Mouse (Mus musculus) forebrain, embryonic 16.5 days (tissue): ENCODE data around the gene Stc2. TPM values are rescaled to one million over a fixed set of nuclear protein-coding genes. Genes with fewer than 3 reads are reported as not detected.
A peak's percentile ranks its signal among the peaks of the same experiment; 100 is the strongest.

Source experiments
- ATAC-seq: fragments of 200-750 bp; cut with Nextera tagmentation; 2 replicates; pipeline ENCODE4 v1.8.0; 2017; ENCODE audit warnings: mild to moderate bottlenecking, moderate library complexity
- H3K27ac ChIP-seq: fragments of 300-500 bp; sonication (generic); 2 replicates; pipeline ENCODE4 v1.5.1; 2014; ENCODE audit warnings: low read length, control low read depth
- H3K27me3 ChIP-seq: fragments of 300-500 bp; sonication (generic); replicated peaks from 2 replicates; pipeline ENCODE4 v1.6.1; 2014; ENCODE audit warnings: low read length; ENCODE audit not compliant: control insufficient read depth, insufficient read depth
- H3K36me3 ChIP-seq: fragments of 300-500 bp; sonication (generic); 2 replicates; pipeline ENCODE4 v1.6.1; 2014; ENCODE audit not compliant: control insufficient read depth, insufficient read depth
- H3K4me1 ChIP-seq: fragments of 300-500 bp; sonication (generic); replicated peaks from 2 replicates; pipeline ENCODE4 v1.6.1; 2014; ENCODE audit warnings: low read length; ENCODE audit not compliant: control insufficient read depth, insufficient read depth
- H3K4me2 ChIP-seq: fragments of 300-500 bp; sonication (generic); 2 replicates; pipeline ENCODE4 v1.6.1; 2014; ENCODE audit warnings: mild to moderate bottlenecking, low read length, control low read depth
- H3K4me3 ChIP-seq: fragments of 300-500 bp; sonication (generic); replicated peaks from 2 replicates; pipeline ENCODE4 v1.5.1; 2014; ENCODE audit warnings: mild to moderate bottlenecking, low read length, control low read depth
- H3K9ac ChIP-seq: fragments of 300-500 bp; sonication (generic); replicated peaks from 2 replicates; pipeline ENCODE4 v1.6.1; 2014; ENCODE audit warnings: low read depth, low read length, control low read depth
- H3K9me3 ChIP-seq: fragments of 300-500 bp; sonication (generic); 2 replicates; pipeline ENCODE4 v1.6.1; 2016; ENCODE audit warnings: low read length; ENCODE audit not compliant: control insufficient read depth
- WGBS: fragments of 180-500 bp; shearing (Covaris S2); extraction: QIAGEN DNeasy Blood & Tissue Kit; methylation state at CpG from one replicate; pipeline ENCODE4 v1.1.7; 2014; 5-methylcytosine and 5-hydroxymethylcytosine counted together
- polyA plus RNA-seq: library from polyadenylated mRNA; unstranded; fragments of >200 nt; fragmentation: Nextera tagmentation; extraction: Ambion mirVana; gene quantifications from 2 replicates; pipeline ENCODE4 v1.2.1, GENCODE M21; 2015

The Stc2 gene
- 1.5 TPM in 2 replicates for polyA plus RNA-seq

DNA sequence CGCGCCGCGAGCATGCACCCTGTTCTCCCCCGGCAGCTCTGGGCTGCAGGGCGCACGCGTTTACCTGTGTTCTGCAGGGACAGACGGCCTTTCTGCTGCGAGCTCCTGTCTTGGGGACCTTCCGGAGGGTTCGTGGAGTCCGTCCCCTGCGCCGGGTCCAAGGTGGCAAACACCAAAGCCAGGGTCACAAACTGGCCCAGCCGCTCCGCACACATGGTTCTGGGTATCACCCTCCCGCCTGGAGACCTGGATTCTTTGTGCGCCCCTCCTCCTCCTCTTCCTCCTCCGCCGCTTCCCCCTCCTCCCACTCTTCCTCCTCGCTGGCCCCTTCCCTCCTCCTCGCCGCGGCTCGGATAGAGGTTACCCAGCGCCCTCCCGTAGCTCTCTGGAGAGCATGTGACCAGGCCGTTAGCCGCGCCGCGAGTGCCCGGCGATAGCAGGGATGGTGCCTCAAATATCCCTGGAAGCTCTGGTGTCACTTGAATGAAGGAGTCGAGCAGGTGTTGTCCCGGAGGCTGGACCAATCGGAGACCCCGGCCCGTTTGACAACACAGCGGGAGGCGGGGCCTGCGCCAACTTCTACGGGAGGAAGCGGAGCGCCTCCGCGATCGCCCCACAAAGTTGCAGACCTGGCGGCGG is at the start of gene Stc2:
TSS of gene Stc2 (minus strand) at position 427 of the 639 bp plus-strand sequence.
- Histone ChIP-seq H3K9ac (peak within 1 kb of the TSS; percentile 63), H3K4me1 (peaks cover 20% of the 10 kb centered on the region), H3K36me3 (no peaks in the 10 kb centered on the region), H3K27me3 (peaks cover 21% of the 10 kb centered on the region), H3K4me3 (peak within 1 kb of the TSS; percentile 70), H3K27ac (no peak within 1 kb of the TSS), H3K9me3 (no peaks in the 10 kb centered on the region), H3K4me2 (peak within 1 kb of the TSS; percentile 95)
- ATAC-seq = peak; percentile 86
- WGBS = under 1% methylated on average over 50 of the region's 51 CpGs

GRCm38 (mm10) chr11:31417071-31417470 is 47.2 kb upstream of the Stc2 start:
- Histone ChIP-seq H3K9ac (no peak overlapping the region), H3K27me3 (no peaks in the 10 kb centered on the region), H3K9me3 (no peaks in the 10 kb centered on the region), H3K27ac (no peak overlapping the region), H3K36me3 (no peaks in the 10 kb centered on the region), H3K4me1 (no peaks in the 10 kb centered on the region), H3K4me2 (no peak overlapping the region), H3K4me3 (no peak overlapping the region)
- no peak for ATAC-seq
- WGBS = 75% methylated on average over 5 of the region's 5 CpGs

- Histone ChIP-seq H3K36me3 (no peaks in the 10 kb centered on the region), H3K9me3 (no peaks in the 10 kb centered on the region), H3K4me3 (no peak overlapping the region), H3K27ac (no peak overlapping the region), H3K9ac (no peak overlapping the region), H3K4me2 (no peak overlapping the region), H3K27me3 (no peaks in the 10 kb centered on the region), H3K4me1 (no peaks in the 10 kb centered on the region)
- no peak for ATAC-seq
- WGBS = 78% methylated on average over 3 of the region's 3 CpGs
These were observed 42.5 kb upstream of the Stc2 start for GRCm38 (mm10) chr11:31412376-31412775.

- Histone ChIP-seq H3K27ac (no peak overlapping the region), H3K4me1 (no peaks in the 10 kb centered on the region), H3K9me3 (no peaks in the 10 kb centered on the region), H3K4me3 (no peak overlapping the region), H3K4me2 (no peak overlapping the region), H3K36me3 (no peaks in the 10 kb centered on the region), H3K27me3 (no peaks in the 10 kb centered on the region), H3K9ac (no peak overlapping the region)
- WGBS = 73% methylated on average over 1 of the region's 1 CpGs
- ATAC-seq = no peak
These were observed 36.9 kb upstream of the Stc2 start for GRCm38 (mm10) chr11:31406736-31407135.

DNA sequence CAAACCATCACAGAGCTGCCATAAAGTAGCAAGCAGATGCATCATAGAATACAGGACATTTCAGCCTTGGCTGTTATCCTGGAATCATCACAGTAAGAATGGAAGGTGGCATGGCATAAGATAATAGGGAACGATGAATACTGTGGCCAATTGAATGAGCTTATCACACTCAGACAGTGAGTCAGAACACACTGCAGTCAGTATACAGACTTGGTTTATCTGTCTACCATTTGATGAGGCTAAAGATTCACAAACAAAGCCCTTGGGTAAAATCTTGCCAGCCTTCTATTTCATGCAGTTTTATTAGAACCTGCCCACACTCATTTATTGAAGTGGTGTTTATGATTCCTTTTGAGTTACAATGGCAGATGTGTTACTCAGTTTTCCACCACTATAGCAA is 33.2 kb upstream of the Stc2 start:
- no peak for ATAC-seq
- Histone ChIP-seq H3K9me3 (no peaks in the 10 kb centered on the region), H3K27me3 (no peaks in the 10 kb centered on the region), H3K36me3 (no peaks in the 10 kb centered on the region), H3K4me2 (no peak overlapping the region), H3K27ac (no peak overlapping the region), H3K4me1 (no peaks in the 10 kb centered on the region), H3K9ac (no peak overlapping the region), H3K4me3 (no peak overlapping the region)
- 88% methylated on average over 1 of the region's 1 CpGs for WGBS

DNA sequence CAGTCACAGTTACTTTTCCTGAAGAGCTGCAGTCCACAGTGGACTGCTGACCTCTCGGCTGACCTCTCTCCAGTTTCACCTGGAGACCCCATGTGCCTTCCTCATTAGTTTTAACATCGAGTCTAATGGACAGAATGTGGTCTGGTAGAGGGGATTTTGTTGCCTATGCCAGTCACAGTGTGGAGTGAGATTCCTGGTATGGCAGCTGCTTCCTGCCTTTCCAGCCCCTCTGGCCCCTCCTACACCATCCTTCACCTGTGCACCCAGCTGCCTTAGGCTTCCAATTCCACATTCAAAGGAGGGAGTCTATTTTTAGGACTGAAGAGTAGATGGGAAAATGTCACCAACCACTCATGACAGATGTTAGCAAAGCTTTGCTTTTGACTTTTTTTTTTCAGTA is 28.7 kb upstream of the Stc2 start:
- Histone ChIP-seq H3K27ac (no peak overlapping the region), H3K27me3 (no peaks in the 10 kb centered on the region), H3K4me3 (no peak overlapping the region), H3K9me3 (no peaks in the 10 kb centered on the region), H3K9ac (no peak overlapping the region), H3K4me2 (no peak overlapping the region), H3K36me3 (no peaks in the 10 kb centered on the region), H3K4me1 (no peaks in the 10 kb centered on the region)
- 77% methylated on average over 2 of the region's 2 CpGs for WGBS
- no peak for ATAC-seq

- H3K9me3 ChIP-seq = no peaks in the 10 kb centered on the region
- no peak overlapping the region for H3K4me2 ChIP-seq
- no peak overlapping the region for H3K27ac ChIP-seq
- H3K27me3 ChIP-seq = no peaks in the 10 kb centered on the region
- no peaks in the 10 kb centered on the region for H3K36me3 ChIP-seq
- no peak overlapping the region for H3K9ac ChIP-seq
- no peak overlapping the region for H3K4me3 ChIP-seq
- ATAC-seq = no peak
- WGBS = 66% methylated on average over 6 of the region's 6 CpGs
- H3K4me1 ChIP-seq = no peaks in the 10 kb centered on the region
These were observed 27.0 kb upstream of the Stc2 start for GRCm38 (mm10) chr11:31396638-31397417.

DNA sequence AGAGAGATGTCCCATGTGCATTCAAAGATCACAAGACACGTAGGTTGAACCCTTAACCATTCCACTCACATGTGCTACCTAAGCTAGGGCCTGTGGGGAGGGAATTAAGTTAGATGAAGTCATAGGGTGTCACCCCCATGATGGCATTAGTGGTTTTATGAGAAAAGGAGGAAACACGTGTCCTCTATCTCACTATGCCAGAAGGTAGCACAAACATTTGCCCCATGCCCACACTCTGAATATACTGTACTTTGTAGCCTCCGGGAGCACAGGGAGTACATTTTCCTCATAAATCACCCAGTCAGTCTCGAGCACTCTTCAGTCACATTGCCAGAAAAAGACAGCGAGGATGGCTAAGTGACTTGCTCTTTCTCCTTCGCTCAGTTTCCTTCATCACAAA is 24.2 kb upstream of the Stc2 start:
- no peak for ATAC-seq
- no peak overlapping the region for H3K27ac ChIP-seq
- no peaks in the 10 kb centered on the region for H3K4me1 ChIP-seq
- H3K9ac ChIP-seq = no peak overlapping the region
- no peak overlapping the region for H3K4me2 ChIP-seq
- 89% methylated on average over 6 of the region's 6 CpGs for WGBS
- H3K4me3 ChIP-seq = no peak overlapping the region
- no peaks in the 10 kb centered on the region for H3K27me3 ChIP-seq
- H3K36me3 ChIP-seq = no peaks in the 10 kb centered on the region
- no peaks in the 10 kb centered on the region for H3K9me3 ChIP-seq

DNA sequence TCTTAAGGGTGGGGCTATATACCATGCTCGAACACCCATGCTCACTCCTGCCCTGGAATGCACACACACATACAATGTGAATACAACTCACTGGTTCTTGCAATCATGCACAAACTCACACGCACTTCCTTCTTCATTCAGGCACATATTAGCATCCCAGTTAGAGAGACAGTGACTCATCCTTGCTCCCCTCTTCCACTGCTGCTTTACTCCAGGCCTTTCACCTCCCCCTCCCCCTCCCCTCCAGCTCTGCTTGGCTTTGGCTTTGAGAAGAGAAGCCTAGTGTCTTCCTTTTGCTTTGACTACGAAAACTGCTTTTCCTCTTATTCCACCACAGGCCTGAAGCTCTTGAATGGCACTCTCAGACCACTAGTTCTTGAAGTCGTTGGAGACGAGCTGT is 22.5 kb upstream of the Stc2 start:
- ATAC-seq = no peak
- no peak overlapping the region for H3K4me3 ChIP-seq
- no peak overlapping the region for H3K9ac ChIP-seq
- no peaks in the 10 kb centered on the region for H3K9me3 ChIP-seq
- WGBS = 82% methylated on average over 5 of the region's 5 CpGs
- no peaks in the 10 kb centered on the region for H3K4me1 ChIP-seq
- no peak overlapping the region for H3K27ac ChIP-seq
- H3K27me3 ChIP-seq = no peaks in the 10 kb centered on the region
- H3K36me3 ChIP-seq = no peaks in the 10 kb centered on the region
- H3K4me2 ChIP-seq = no peak overlapping the region
